Mouse (Mus musculus) adrenal gland, postnatal 25 days (tissue): Measurements from ENCODE around the gene Fancd2. TPM values are rescaled to one million over a fixed set of nuclear protein-coding genes. Genes with fewer than 3 reads are reported as not detected.
A peak's percentile ranks its signal among the peaks of the same experiment; 100 is the strongest.

ENCODE experiments used
- DNase-seq: peaks from one replicate; pipeline ENCODE4 v3.0.0; 2021; ENCODE audit warnings: mixed read lengths
- microRNA-seq, 2 experiments: library from miRNA; unstranded; fragments of <30 nt; microRNA quantifications; one replicate each; pipeline ENCODE4 v1.2.0; 2021
- total RNA-seq: library from RNA; stranded (reverse); gene quantifications from 2 replicates; pipeline ENCODE4 v1.2.3, GENCODE M21; 2021

The Fancd2 gene
- total RNA-seq, 1 experiment from 2014 or later = 3.0 TPM

- no peak for DNase-seq
Observed at GRCm38 (mm10) chr6:113612258-113612969, 80.9 kb downstream of the Fancd2 start.

DNA sequence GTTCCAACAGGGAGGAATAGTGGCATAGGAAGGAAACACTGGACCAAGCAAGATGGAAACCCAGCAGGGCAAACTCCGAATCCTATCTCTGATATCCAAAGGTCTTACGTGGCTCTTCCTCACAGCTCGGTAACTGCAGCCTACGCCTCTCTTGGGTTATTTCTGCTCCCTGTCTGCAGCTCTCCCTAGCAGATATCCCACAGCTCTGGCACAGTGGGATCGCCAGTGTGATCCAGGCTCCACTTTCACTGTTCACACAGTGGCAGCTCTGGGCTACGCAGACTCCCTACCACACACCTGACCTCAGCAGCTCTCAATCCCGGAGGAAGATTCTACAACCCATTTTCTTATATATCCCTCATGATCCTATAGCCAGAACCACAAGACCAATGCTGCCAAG lies 82.7 kb downstream of the Fancd2 start:
- DNase-seq = no peak

GRCm38 (mm10) chr6:113614997-113615396 lies 83.5 kb downstream of the Fancd2 start:
- DNase-seq = no peak

DNA sequence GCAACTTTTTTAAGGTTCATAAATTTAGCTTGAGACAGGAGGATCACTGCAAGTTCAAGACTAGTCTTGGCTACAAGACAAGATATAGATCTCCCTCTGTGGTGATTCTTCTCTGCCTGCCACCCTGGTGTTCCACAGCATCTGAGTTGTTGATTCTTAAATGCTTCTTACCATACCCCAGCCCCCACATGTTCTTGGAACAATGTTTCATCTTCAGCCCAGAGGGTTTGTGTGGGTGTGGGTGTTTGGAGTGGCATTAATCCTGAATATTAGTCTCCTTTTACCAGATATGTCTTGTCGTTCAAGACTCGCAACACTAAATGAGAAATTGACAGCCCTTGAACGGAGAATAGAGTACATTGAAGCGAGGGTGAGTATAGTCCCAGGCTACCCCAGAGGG lies 84.0 kb downstream of the Fancd2 start:
- DNase-seq = no peak

DNA sequence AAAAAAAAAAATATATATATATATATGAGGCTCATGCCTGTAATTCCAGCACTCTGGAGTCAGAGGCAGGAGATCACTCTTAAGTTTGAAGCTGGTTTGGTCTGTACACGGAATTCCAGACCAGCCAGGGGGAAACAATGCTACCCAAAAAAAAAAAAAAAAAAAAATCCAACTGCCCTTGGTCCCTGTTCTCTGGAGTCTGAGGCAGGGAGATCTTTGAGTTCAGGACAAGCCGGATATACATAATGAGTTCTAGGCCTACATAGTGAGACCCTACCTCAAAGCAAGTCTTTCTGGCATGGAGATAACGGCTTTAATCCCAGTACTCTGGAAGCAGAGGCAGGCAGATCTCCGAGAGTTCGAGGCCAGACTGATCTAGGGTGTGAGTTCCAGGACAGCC lies 91.9 kb downstream of the Fancd2 start:
- DNase-seq = no peak

DNA sequence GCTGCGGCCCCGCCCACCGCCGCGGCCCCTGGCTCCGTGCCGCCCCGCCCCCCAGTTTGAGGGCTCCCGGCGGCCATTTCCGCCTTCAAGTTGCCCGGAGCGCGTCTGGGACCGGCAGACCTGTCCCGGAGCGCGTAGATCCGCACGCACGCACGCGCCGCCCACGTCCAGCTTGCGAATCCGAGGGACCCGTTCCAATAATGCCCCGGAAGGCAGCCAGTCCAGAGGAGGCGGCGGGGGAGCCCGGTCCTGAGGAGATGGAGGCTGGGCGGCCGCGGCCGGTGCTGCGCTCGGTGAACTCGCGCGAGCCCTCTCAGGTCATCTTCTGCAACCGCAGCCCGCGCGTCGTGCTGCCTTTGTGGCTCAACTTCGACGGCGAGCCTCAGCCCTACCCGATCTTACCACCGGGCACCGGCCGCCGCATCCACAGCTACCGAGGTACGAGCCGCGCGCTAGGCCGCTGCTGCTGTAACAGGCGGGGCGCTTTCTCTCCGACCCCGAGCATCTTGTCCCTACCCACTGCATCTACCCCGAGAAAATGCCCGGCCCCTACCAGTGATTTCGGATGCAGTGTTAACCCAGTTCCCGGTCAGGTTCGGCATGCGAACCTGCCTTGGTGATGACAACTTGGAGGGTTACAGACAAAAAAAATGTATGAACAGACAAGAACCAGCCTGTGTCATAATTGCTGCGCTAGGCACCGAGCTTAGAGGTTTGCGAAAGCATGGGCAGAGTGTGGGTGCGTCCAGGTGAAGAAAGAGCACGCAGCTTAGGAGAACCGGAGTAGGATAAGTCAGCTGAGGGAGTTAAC lies 92.7 kb downstream of the Fancd2 start, which contains the start of gene Vhl:
Gene Vhl, plus strand, starts transcription at position 19 of the 811 bp plus-strand sequence.
- DNase-seq = peak; percentile 90

DNA sequence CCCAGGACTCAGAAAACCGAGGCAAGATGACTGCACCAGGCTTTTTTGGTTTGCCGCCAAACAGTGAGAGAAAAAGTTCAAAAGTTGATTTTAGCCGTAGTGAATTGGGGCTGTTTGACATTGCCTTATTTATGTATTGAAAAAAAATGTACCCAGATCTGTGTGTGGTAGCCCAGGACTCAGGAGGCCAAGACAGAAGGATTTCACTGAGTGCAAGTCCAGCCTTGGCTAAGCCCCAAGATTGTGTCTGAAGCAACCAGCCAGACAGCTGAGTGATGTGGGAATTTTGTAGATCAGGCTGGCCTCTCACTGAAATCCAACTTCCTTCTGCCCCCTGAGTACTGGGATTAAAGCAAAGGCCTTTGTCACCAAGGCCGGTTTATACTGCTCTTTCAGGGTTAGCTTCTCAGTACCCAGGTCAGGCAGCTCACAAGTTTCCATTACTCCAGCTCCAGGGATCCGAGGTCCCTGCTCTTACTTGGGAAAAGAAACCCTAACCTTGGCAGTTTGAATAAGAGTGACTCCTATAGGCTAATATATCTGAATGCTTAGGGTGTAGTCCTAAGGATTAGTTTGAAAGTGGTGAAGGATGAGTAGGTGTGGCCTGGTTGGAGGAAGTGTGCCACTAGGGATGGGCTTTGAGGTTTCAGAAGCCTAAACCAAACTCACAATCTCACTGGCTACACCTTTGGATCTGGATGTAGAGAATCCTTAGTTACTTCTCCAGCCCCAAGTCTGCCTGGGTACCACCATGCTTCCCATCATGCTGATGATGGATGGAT lies 93.7 kb downstream of the Fancd2 start:
- peak; percentile 15 for DNase-seq

- DNase-seq = no peak
Observed at GRCm38 (mm10) chr6:113630322-113630721, 98.8 kb downstream of the Fancd2 start.

GRCm38 (mm10) chr6:113632863-113633262 lies 101.4 kb downstream of the Fancd2 start:
- no peak for DNase-seq

DNA sequence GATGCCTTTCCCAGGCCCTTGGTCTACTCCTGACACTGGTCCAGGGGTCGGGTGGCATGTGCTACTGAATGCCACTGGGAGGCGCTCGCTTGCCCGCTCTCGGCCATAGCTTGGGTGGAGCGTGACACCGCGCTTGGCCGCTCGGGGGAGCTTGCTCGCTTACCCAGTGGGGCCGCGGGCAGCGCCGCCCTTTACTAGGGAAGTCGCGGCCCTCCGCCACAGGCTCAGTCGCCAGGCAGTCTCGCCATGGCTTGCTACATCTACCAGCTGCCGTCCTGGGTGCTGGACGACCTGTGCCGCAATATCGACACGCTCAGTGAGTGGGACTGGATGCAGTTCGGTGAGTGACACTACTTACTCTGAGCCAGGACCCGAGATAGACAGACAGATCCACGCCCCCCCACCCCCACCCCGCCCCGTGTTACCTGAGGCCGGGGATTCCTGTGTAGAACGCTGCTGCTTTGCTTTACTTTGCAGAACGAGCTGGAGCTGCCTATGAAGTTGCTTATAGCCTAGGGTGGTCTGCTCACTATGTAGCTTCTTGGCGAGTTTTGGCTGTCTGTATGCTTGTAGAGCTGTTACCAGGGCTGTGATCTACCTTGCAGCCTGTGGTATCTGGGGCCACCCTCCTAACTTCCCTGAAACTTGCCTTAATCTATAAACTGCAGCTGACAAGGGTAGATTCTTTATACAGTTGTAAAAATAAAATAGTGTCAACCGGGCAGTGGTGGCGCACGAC lies 107.0 kb downstream of the Fancd2 start, which contains the start of gene Irak2:
Gene Irak2, plus strand, starts transcription at position 166 of the 739 bp plus-strand sequence.
- peak; percentile 96 for DNase-seq

DNA sequence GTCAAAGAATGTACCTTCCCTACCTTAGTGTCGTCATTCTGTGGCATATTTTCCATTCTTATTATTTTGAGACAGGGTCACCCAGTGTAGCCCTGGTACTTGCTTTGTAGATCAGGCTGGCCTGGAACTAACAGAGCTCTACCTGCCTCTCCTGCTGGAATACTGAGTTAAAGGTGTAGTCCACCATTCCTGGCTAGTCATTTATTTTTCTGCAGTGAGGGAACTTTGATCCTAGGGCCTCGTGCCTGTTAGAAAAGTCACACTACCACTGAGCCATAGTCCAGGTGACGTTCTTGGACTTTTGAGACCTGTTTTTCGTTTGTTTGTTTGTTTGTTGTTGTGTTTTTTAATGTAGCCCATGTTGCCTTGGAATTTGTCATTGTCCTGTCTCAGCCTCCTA lies 107.7 kb downstream of the Fancd2 start:
- no peak for DNase-seq

- DNase-seq = no peak
Observed at GRCm38 (mm10) chr6:113642605-113643004, 111.1 kb downstream of the Fancd2 start.

GRCm38 (mm10) chr6:113643021-113643420 lies 111.5 kb downstream of the Fancd2 start:
- DNase-seq = no peak

DNA sequence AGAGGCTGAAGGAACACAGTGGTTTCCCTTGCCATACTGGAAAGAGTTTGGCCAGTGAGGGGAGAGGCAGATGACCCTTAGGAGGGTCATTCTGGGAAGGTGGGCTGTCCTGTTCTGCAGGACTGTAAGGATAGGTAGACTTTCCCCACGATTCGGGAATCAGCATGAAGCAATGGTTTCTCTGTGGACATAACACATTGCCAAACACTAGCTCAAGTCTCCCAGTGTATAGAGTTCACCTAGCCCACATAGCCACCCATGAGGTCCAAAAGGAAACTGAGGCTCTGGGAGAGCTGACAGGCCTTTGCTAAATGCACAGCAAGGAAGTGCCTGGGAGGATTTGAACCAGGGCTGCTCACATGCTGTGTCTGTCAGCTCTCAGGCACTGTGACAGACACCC lies 112.5 kb downstream of the Fancd2 start:
- no peak for DNase-seq

GRCm38 (mm10) chr6:113644808-113645207 lies 113.3 kb downstream of the Fancd2 start:
- no peak for DNase-seq

Small RNAs within 50 kb of the gene (microRNA-seq; reads per million reads assigned to microRNA genes)
- 0 reads per million in 2 experiments for gene Gm23365

Other genes with a start within 250 kb of the Fancd2 start
- gene Cpne9, start 249.4 kb upstream of the Fancd2 start, total RNA-seq = 0.85 and 1.4 TPM in 2 replicates
- gene Brpf1, start 224.5 kb upstream of the Fancd2 start, total RNA-seq = 27.8 and 32.9 TPM in 2 replicates
- 16.7 and 19.9 TPM in 2 replicates for gene Ogg1, start 204.7 kb upstream of the Fancd2 start, total RNA-seq
- 45.3 and 62.0 TPM in 2 replicates for gene Camk1, start 187.7 kb upstream of the Fancd2 start, total RNA-seq
- gene Tada3, start 153.8 kb upstream of the Fancd2 start, total RNA-seq = 51.4 and 54.5 TPM in 2 replicates
- 143 and 191 TPM in 2 replicates for gene Arpc4, start 153.6 kb upstream of the Fancd2 start, total RNA-seq
- 3.9 and 4.5 TPM in 2 replicates for gene Ttll3, start 142.4 kb upstream of the Fancd2 start, total RNA-seq
- 7.6 and 8.1 TPM in 2 replicates for gene Rpusd3, start 112.3 kb upstream of the Fancd2 start, total RNA-seq
- gene Cidec, start 95.9 kb upstream of the Fancd2 start, total RNA-seq = 153 and 182 TPM in 2 replicates
- gene Jagn1, start 89.1 kb upstream of the Fancd2 start, total RNA-seq = 47.5 and 55.0 TPM in 2 replicates
- gene Il17re, start 73.2 kb upstream of the Fancd2 start, total RNA-seq = 0.76 and 1.5 TPM in 2 replicates
- gene Il17rc, start 60.3 kb upstream of the Fancd2 start, total RNA-seq = 18.0 and 19.3 TPM in 2 replicates
- gene Creld1, start 48.4 kb upstream of the Fancd2 start, total RNA-seq = 45.2 and 59.9 TPM in 2 replicates
- gene Prrt3, start 29.8 kb upstream of the Fancd2 start, total RNA-seq = 0.30 TPM in 1 of 2 replicates, not detected in the other
- 116 and 125 TPM in 2 replicates for gene Emc3, start within 50 bp of the Fancd2 start, total RNA-seq
- gene Fancd2os, start 69.0 kb downstream of the Fancd2 start, total RNA-seq = 0.70 TPM in 1 of 2 replicates, not detected in the other
- 175 and 224 TPM in 2 replicates for gene Brk1, start 73.1 kb downstream of the Fancd2 start, total RNA-seq
- gene Vhl, start 92.3 kb downstream of the Fancd2 start, total RNA-seq = 31.6 and 32.6 TPM in 2 replicates
- gene Irak2, start 106.8 kb downstream of the Fancd2 start, total RNA-seq = 13.8 and 17.1 TPM in 2 replicates
- gene Tatdn2, start 165.4 kb downstream of the Fancd2 start, total RNA-seq = 49.5 and 50.7 TPM in 2 replicates
- gene Ghrl, start 188.2 kb downstream of the Fancd2 start, total RNA-seq = not detected in 2 replicates
- 109 and 115 TPM in 2 replicates for gene Sec13, start 209.1 kb downstream of the Fancd2 start, total RNA-seq